Mouse (Mus musculus) CH12.LX (cell line): ENCODE measurements around the gene Golga7b. TPM values are rescaled to one million over a fixed set of nuclear protein-coding genes. Genes with fewer than 3 reads are reported as not detected.

Experiments used
- DNase-seq: peaks from one replicate; pipeline ENCODE4 v3.0.0-alpha.2; 2013; ENCODE audit errors: extremely low read depth
- H3K27ac ChIP-seq: 2 replicates; pipeline ENCODE4 v1.5.1; 2012; ENCODE audit warnings: low read depth, mild to moderate bottlenecking, control low read depth, moderate library complexity; ENCODE audit not compliant: insufficient read depth
- H3K27me3 ChIP-seq: replicated peaks from 2 replicates; pipeline ENCODE3; 2012; ENCODE audit warnings: inconsistent platforms
- H3K36me3 ChIP-seq, 2 experiments: replicated peaks in 1 of 2; 2 replicates each; pipeline versions ENCODE3 to v1.6.1; 2012; ENCODE audit warnings: inconsistent platforms in 1 of 2, low read length in 1 of 2, mild to moderate bottlenecking in 1 of 2, mixed read lengths in 1 of 2, moderate library complexity in 1 of 2; ENCODE audit not compliant: control insufficient read depth in 1 of 2, insufficient read depth in 1 of 2
- H3K4me1 ChIP-seq, 2 experiments: 2 replicates each; pipeline ENCODE4 v1.6.1; 2012; ENCODE audit warnings: inconsistent platforms in 1 of 2, moderate library complexity in 1 of 2; ENCODE audit not compliant: insufficient read depth in 2 of 2, control insufficient read depth in 1 of 2
- H3K4me2 ChIP-seq: 2 replicates; pipeline ENCODE4 v1.6.1; 2012; ENCODE audit warnings: low read depth, mild to moderate bottlenecking, control low read depth; ENCODE audit not compliant: poor library complexity, insufficient read depth, severe bottlenecking
- H3K4me3 ChIP-seq, 3 experiments: fragments of 150-350 bp in 1 of 3; sonication (generic) in 1 of 3; replicated peaks in 1 of 3; 2 replicates each; pipeline versions ENCODE3 to v1.5.1; 2011 to 2012; ENCODE audit warnings: low read depth in 2 of 3, low read length in 2 of 3, mild to moderate bottlenecking in 2 of 3, moderate library complexity in 2 of 3, control low read depth in 1 of 3, improper control_type of control experiment in 1 of 3, inconsistent platforms in 1 of 3, mixed read lengths in 1 of 3; ENCODE audit not compliant: poor library complexity in 1 of 3
- H3K79me2 ChIP-seq: replicated peaks from 2 replicates; pipeline ENCODE4 v1.6.1; 2012; ENCODE audit warnings: mild to moderate bottlenecking, moderate library complexity; ENCODE audit not compliant: control insufficient read depth, poor library complexity, insufficient read depth, severe bottlenecking; ENCODE audit errors: extremely low read depth
- H3K9ac ChIP-seq: 2 replicates; pipeline ENCODE4 v1.6.1; 2012; ENCODE audit warnings: low read depth, mild to moderate bottlenecking, control low read depth, moderate library complexity; ENCODE audit not compliant: insufficient read depth
- H3K9me3 ChIP-seq: replicated peaks from 2 replicates; pipeline ENCODE3; 2012; ENCODE audit warnings: low read length, inconsistent platforms, mixed read lengths
- BHLHE40 ChIP-seq: IDR thresholded peaks from 2 replicates; pipeline ENCODE4 v1.6.1; 2011; ENCODE audit warnings: mild to moderate bottlenecking, low read depth, low read length, improper control_type of control experiment
- CHD1 ChIP-seq: IDR thresholded peaks from 2 replicates; pipeline ENCODE4 v1.6.1; 2012; ENCODE audit warnings: low read depth, low read length, improper control_type of control experiment, inconsistent platforms
- CHD2 ChIP-seq: IDR thresholded peaks from 2 replicates; pipeline ENCODE4 v1.6.1; 2011; ENCODE audit warnings: low read length, improper control_type of control experiment
- CTCF ChIP-seq, 2 experiments: IDR thresholded peaks in 1 of 2; conservative IDR thresholded peaks in 1 of 2; 2 replicates each; pipeline ENCODE4 v1.5.1; 2011 to 2012; ENCODE audit warnings: low read depth in 2 of 2, low read length in 2 of 2, improper control_type of control experiment in 1 of 2, inconsistent platforms in 1 of 2, mild to moderate bottlenecking in 1 of 2, moderate library complexity in 1 of 2
- EP300 ChIP-seq: IDR thresholded peaks from 2 replicates; pipeline ENCODE4 v1.6.1; 2011; ENCODE audit warnings: low read length, improper control_type of control experiment
- MEF2A ChIP-seq: IDR thresholded peaks from 2 replicates; pipeline ENCODE4 v1.6.1; 2014; ENCODE audit warnings: low read depth, mild to moderate bottlenecking, inconsistent platforms, low read length, improper control_type of control experiment, borderline replicate concordance
- MXI1 ChIP-seq: IDR thresholded peaks from 2 replicates; pipeline ENCODE4 v1.6.1; 2011; ENCODE audit warnings: mild to moderate bottlenecking, low read depth, low read length, improper control_type of control experiment
- NELFE ChIP-seq: IDR thresholded peaks from 2 replicates; pipeline ENCODE4 v1.6.1; 2011; ENCODE audit warnings: low read depth, low read length, improper control_type of control experiment
- NRF1 ChIP-seq: IDR thresholded peaks from 2 replicates; pipeline ENCODE4 v1.6.1; 2014; ENCODE audit warnings: low read depth, mild to moderate bottlenecking, inconsistent platforms, low read length, improper control_type of control experiment, moderate library complexity
- POLR2A ChIP-seq: IDR thresholded peaks from 2 replicates; pipeline ENCODE4 v1.6.1; 2011; ENCODE audit warnings: low read depth, mild to moderate bottlenecking, improper control_type of control experiment, low read length
- SIN3A ChIP-seq: IDR thresholded peaks from 2 replicates; pipeline ENCODE4 v1.6.1; 2012; ENCODE audit warnings: low read length, improper control_type of control experiment, inconsistent platforms
- SMC3 ChIP-seq: IDR thresholded peaks from 2 replicates; pipeline ENCODE4 v1.6.1; 2011; ENCODE audit warnings: low read depth, low read length, improper control_type of control experiment
- USF1 ChIP-seq: IDR thresholded peaks from 2 replicates; pipeline ENCODE4 v1.6.1; 2014; ENCODE audit warnings: low read depth, mild to moderate bottlenecking, inconsistent platforms, low read length, improper control_type of control experiment
- ZC3H11A ChIP-seq: IDR thresholded peaks from 2 replicates; pipeline ENCODE4 v1.6.1; 2012; ENCODE audit warnings: low read depth, mild to moderate bottlenecking, inconsistent platforms, low read length, improper control_type of control experiment
- ZKSCAN1 ChIP-seq: IDR thresholded peaks from 2 replicates; pipeline ENCODE4 v1.6.1; 2012; ENCODE audit warnings: low read depth, inconsistent platforms, low read length, improper control_type of control experiment, borderline replicate concordance
- dilution Hi-C: fragments of 300-500 bp; cut with MboI; formaldehyde crosslinking; loops from 2 replicates; pipeline ENCODE4 v1.14.3; 2020; ENCODE audit warnings: low sequenced_read_pairs; ENCODE audit not compliant: extremely low pct_unique_long_range_greater_than_20kb, extremely low pct_ligation_motif_present
- in situ Hi-C: fragments of 300-500 bp; cut with MboI; formaldehyde crosslinking; loops from 3 replicates; pipeline ENCODE4 v1.14.3; 2019; ENCODE audit warnings: low sequenced_read_pairs, low pct_ligation_motif_present, low pct_unique_long_range_greater_than_20kb, mixed read lengths
- polyA plus RNA-seq: library from polyadenylated mRNA; unstranded; fragments of >175 nt; gene quantifications from 2 replicates; pipeline ENCODE4 v1.2.1, GENCODE M21; 2012; ENCODE audit warnings: low read depth; ENCODE audit not compliant: insufficient read length
- total RNA-seq, 2 experiments: library from RNA; depleted of rRNA; stranded (reverse); fragments of 300-350 nt in 1 of 2; fragments of >200 nt in 1 of 2; gene quantifications; 2 replicates each; pipeline ENCODE4 v1.2.3; 2012 to 2014

Golga7b gene
- total and polyA plus RNA-seq, 3 experiments = 0.07 to 0.19 (median 0.08) TPM

- no peak for TF ChIP-seq POLR2A
- no peak for TF ChIP-seq MXI1
- no peak for TF ChIP-seq CHD1
- TF ChIP-seq SMC3 = no peak
- no peak overlapping the region for H3K4me3 ChIP-seq
- H3K9me3 ChIP-seq = no peaks in the 10 kb centered on the region
- in situ Hi-C loops (no loop called here), dilution Hi-C loops (no loop called here)
- H3K4me2 ChIP-seq = no peak overlapping the region
- H3K79me2 ChIP-seq = no peaks in the 10 kb centered on the region
- H3K36me3 ChIP-seq = no peaks in the 10 kb centered on the region
- H3K27me3 ChIP-seq = no peaks in the 10 kb centered on the region
- peaks cover 0 to 25% of the 10 kb centered on the region in 2 experiments; a peak in 2 of 4 replicates for H3K4me1 ChIP-seq
- H3K9ac ChIP-seq = no peak overlapping the region
- DNase-seq = no peak
- no peak overlapping the region for H3K27ac ChIP-seq
These were observed 9.6 kb upstream of the Golga7b start for GRCm38 (mm10) chr19:42237602-42238340.

- DNase-seq = no peak
- H3K36me3 ChIP-seq = no peaks in the 10 kb centered on the region
- peaks cover 0 to 25% of the 10 kb centered on the region in 2 experiments; a peak in 2 of 4 replicates for H3K4me1 ChIP-seq
- H3K27ac ChIP-seq = no peak overlapping the region
- in situ Hi-C loops = no loop called here
- dilution Hi-C loops = no loop called here
- H3K4me2 ChIP-seq = no peak overlapping the region
- H3K9me3 ChIP-seq = no peaks in the 10 kb centered on the region
- H3K4me3 ChIP-seq = no peak overlapping the region
- H3K79me2 ChIP-seq = no peaks in the 10 kb centered on the region
- no peaks in the 10 kb centered on the region for H3K27me3 ChIP-seq
- no peak for TF ChIP-seq NELFE
- no peak for TF ChIP-seq CTCF (conservative IDR thresholded peaks at IDR 0.05 in 1 of 2, IDR thresholded peaks at IDR 0.05 in 1 of 2; ENCODE audit: low read depth in 2 of 2, low read length in 2 of 2)
- TF ChIP-seq SIN3A = no peak
- TF ChIP-seq MEF2A = no peak
- TF ChIP-seq BHLHE40 = no peak
- TF ChIP-seq NRF1 = no peak
- no peak for TF ChIP-seq USF1
- TF ChIP-seq EP300 = no peak
- TF ChIP-seq, all 38 proteins: peak for 0
- H3K9ac ChIP-seq = no peak overlapping the region
These were observed 9.0 kb upstream of the Golga7b start for GRCm38 (mm10) chr19:42238341-42238715.

DNA sequence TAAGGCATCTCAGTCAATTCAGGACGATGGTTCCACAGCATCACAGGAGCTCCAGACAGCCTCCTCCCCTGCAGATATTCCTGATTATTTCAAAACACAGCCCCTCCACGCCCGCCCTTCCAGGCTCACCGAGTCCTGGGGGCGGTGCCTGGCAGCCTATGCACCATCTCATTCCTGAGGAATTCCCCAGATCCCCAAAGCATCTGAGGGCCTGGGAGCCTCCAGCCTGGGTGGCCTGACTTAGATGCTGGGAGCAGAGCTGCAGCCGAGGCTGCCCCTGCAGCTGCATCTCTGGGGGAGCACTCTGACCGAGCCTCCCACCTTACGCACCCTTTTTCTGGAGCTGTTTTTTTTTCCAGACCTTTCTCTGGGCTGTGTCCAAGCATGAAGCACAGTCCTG lies 6.5 kb upstream of the Golga7b start:
- Histone ChIP-seq H3K4me2 (no peak overlapping the region), H3K9me3 (no peaks in the 10 kb centered on the region), H3K36me3 (no peaks in the 10 kb centered on the region), H3K9ac (no peak overlapping the region), H3K27me3 (peaks cover 9% of the 10 kb centered on the region), H3K4me1 (peaks cover 0 to 25% of the 10 kb centered on the region in 2 experiments; a peak in 2 of 4 replicates), H3K27ac (no peak overlapping the region), H3K4me3 (no peak overlapping the region), H3K79me2 (no peaks in the 10 kb centered on the region)
- dilution Hi-C loops (no loop called here), in situ Hi-C loops (no loop called here)
- no peak for TF ChIP-seq SMC3
- no peak for TF ChIP-seq ZKSCAN1
- no peak for TF ChIP-seq POLR2A
- TF ChIP-seq SIN3A = no peak
- TF ChIP-seq CHD2 = no peak
- TF ChIP-seq ZC3H11A = no peak
- DNase-seq = no peak
